Mouse (Mus musculus): ENCODE results near the gene Sema3a. TPM values are rescaled to one million over a fixed set of nuclear protein-coding genes. Genes with fewer than 3 reads are reported as not detected.

Sema3a gene
- total RNA-seq (2023), result not detected in 4 replicates

GRCm38 (mm10) chr5:13125241-13125692 lies at the start of gene Sema3a:
Gene Sema3a (plus strand): TSS chr5:13125414.

All from B cell, adult 62 days (primary cell).